Mouse (Mus musculus) kidney, embryonic 14.5 days (tissue): ENCODE measurements around the gene Stkld1. TPM values are rescaled to one million over a fixed set of nuclear protein-coding genes. Genes with fewer than 3 reads are reported as not detected.

Source experiments
- ATAC-seq: fragments of 200-750 bp; cut with Nextera tagmentation; 2 replicates; pipeline ENCODE4 v1.8.0; 2017; ENCODE audit warnings: moderate number of reproducible peaks, mild to moderate bottlenecking, moderate TSS enrichment, moderate library complexity; ENCODE audit not compliant: low FRiP score, low TSS enrichment
- H3K27ac ChIP-seq: fragments of 300-500 bp; sonication (generic); 2 replicates; pipeline ENCODE4 v1.5.1; 2014; ENCODE audit warnings: low read depth, mild to moderate bottlenecking, low read length, moderate library complexity, mixed read lengths
- H3K27me3 ChIP-seq: fragments of 300-500 bp; sonication (generic); 2 replicates; pipeline ENCODE4 v1.6.1; 2014; ENCODE audit warnings: mild to moderate bottlenecking, low read length; ENCODE audit not compliant: control insufficient read depth, insufficient read depth
- H3K36me3 ChIP-seq: fragments of 300-500 bp; sonication (generic); 2 replicates; pipeline ENCODE4 v1.6.1; 2014; ENCODE audit warnings: low read length, mixed read lengths; ENCODE audit not compliant: control insufficient read depth, insufficient read depth
- H3K4me1 ChIP-seq: fragments of 300-500 bp; sonication (generic); 2 replicates; pipeline ENCODE4 v1.6.1; 2014; ENCODE audit warnings: low read length, mixed read lengths; ENCODE audit not compliant: control insufficient read depth, insufficient read depth
- H3K4me2 ChIP-seq: fragments of 300-500 bp; sonication (generic); replicated peaks from 2 replicates; pipeline ENCODE4 v1.6.1; 2014; ENCODE audit warnings: low read depth, mild to moderate bottlenecking, low read length
- H3K4me3 ChIP-seq: fragments of 300-500 bp; sonication (generic); 2 replicates; pipeline ENCODE4 v1.5.1; 2014; ENCODE audit warnings: mild to moderate bottlenecking, low read length
- H3K9ac ChIP-seq: fragments of 300-500 bp; sonication (generic); 2 replicates; pipeline ENCODE4 v1.6.1; 2014; ENCODE audit warnings: low read depth, mild to moderate bottlenecking, low read length, moderate library complexity
- H3K9me3 ChIP-seq: fragments of 300-500 bp; sonication (generic); 2 replicates; pipeline ENCODE4 v1.6.1; 2016; ENCODE audit warnings: low read length; ENCODE audit not compliant: control insufficient read depth
- WGBS: fragments of 180-500 bp; shearing (Covaris S2); extraction: QIAGEN DNeasy Blood & Tissue Kit; methylation state at CpG from one replicate; pipeline ENCODE4 v1.1.7; 2014; 5-methylcytosine and 5-hydroxymethylcytosine counted together
- polyA plus RNA-seq: library from polyadenylated mRNA; unstranded; fragments of >200 nt; fragmentation: Nextera tagmentation; extraction: Ambion mirVana; gene quantifications from 2 replicates; pipeline ENCODE4 v1.2.1, GENCODE M21; 2014

The Stkld1 gene
- polyA plus RNA-seq, 1 experiment from 2014 or later: not detected

GRCm38 (mm10) chr2:26973116-26973515, 39.3 kb downstream of the Stkld1 start, which contains the start of gene Adamts13:
Gene Adamts13, plus strand, starts transcription at chr2:26973416.
- WGBS: 82% methylated on average over 3 of the region's 3 CpGs
- Histone ChIP-seq H3K4me3 (no peak within 1 kb of the TSS), H3K9ac (no peak within 1 kb of the TSS), H3K4me2 (no peak within 1 kb of the TSS), H3K27me3 (no peaks in the 10 kb centered on the region), H3K9me3 (no peaks in the 10 kb centered on the region), H3K36me3 (no peaks in the 10 kb centered on the region), H3K27ac (no peak within 1 kb of the TSS), H3K4me1 (no peaks in the 10 kb centered on the region)
- no peak for ATAC-seq

GRCm38 (mm10) chr2:26973960-26974359, 40.1 kb downstream of the Stkld1 start:
- Histone ChIP-seq H3K36me3 (no peaks in the 10 kb centered on the region), H3K4me2 (no peak overlapping the region), H3K9ac (no peak overlapping the region), H3K4me3 (no peak overlapping the region), H3K9me3 (no peaks in the 10 kb centered on the region), H3K27me3 (no peaks in the 10 kb centered on the region), H3K27ac (no peak overlapping the region), H3K4me1 (no peaks in the 10 kb centered on the region)
- WGBS: 44% methylated on average over 4 of the region's 4 CpGs
- no peak for ATAC-seq

GRCm38 (mm10) chr2:26980361-26980760, 46.5 kb downstream of the Stkld1 start:
- 81% methylated on average over 1 of the region's 1 CpGs for WGBS
- no peak overlapping the region for H3K4me2 ChIP-seq
- no peaks in the 10 kb centered on the region for H3K36me3 ChIP-seq
- no peak overlapping the region for H3K9ac ChIP-seq
- H3K9me3 ChIP-seq: no peaks in the 10 kb centered on the region
- H3K4me1 ChIP-seq: no peaks in the 10 kb centered on the region
- H3K27me3 ChIP-seq: no peaks in the 10 kb centered on the region
- no peak for ATAC-seq
- H3K27ac ChIP-seq: no peak overlapping the region
- no peak overlapping the region for H3K4me3 ChIP-seq

- no peak overlapping the region for H3K9ac ChIP-seq
- no peaks in the 10 kb centered on the region for H3K36me3 ChIP-seq
- H3K4me1 ChIP-seq: no peaks in the 10 kb centered on the region
- H3K4me3 ChIP-seq: no peak overlapping the region
- no peaks in the 10 kb centered on the region for H3K9me3 ChIP-seq
- no peak for ATAC-seq
- WGBS: 87% methylated on average over 2 of the region's 2 CpGs
- no peak overlapping the region for H3K27ac ChIP-seq
- no peak overlapping the region for H3K4me2 ChIP-seq
- H3K27me3 ChIP-seq: no peaks in the 10 kb centered on the region
Measured at GRCm38 (mm10) chr2:26984179-26984578, 50.3 kb downstream of the Stkld1 start.

- WGBS: 84% methylated on average over 5 of the region's 5 CpGs
- Histone ChIP-seq H3K4me1 (no peaks in the 10 kb centered on the region), H3K9ac (no peak overlapping the region), H3K4me3 (no peak overlapping the region), H3K4me2 (no peak overlapping the region), H3K9me3 (no peaks in the 10 kb centered on the region), H3K27ac (no peak overlapping the region), H3K36me3 (no peaks in the 10 kb centered on the region), H3K27me3 (no peaks in the 10 kb centered on the region)
- no peak for ATAC-seq
Measured at GRCm38 (mm10) chr2:26984640-26985039, 50.8 kb downstream of the Stkld1 start.

- no peak overlapping the region for H3K4me3 ChIP-seq
- no peak for ATAC-seq
- no peaks in the 10 kb centered on the region for H3K27me3 ChIP-seq
- H3K36me3 ChIP-seq: no peaks in the 10 kb centered on the region
- WGBS: 78% methylated on average over 3 of the region's 3 CpGs
- no peak overlapping the region for H3K4me2 ChIP-seq
- H3K9me3 ChIP-seq: no peaks in the 10 kb centered on the region
- H3K9ac ChIP-seq: no peak overlapping the region
- no peak overlapping the region for H3K27ac ChIP-seq
- H3K4me1 ChIP-seq: no peaks in the 10 kb centered on the region
Measured at GRCm38 (mm10) chr2:26993936-26994335, 60.1 kb downstream of the Stkld1 start.

- Histone ChIP-seq H3K9ac (no peak overlapping the region), H3K36me3 (no peaks in the 10 kb centered on the region), H3K4me1 (no peaks in the 10 kb centered on the region), H3K27ac (no peak overlapping the region), H3K4me2 (no peak overlapping the region), H3K4me3 (no peak overlapping the region), H3K27me3 (no peaks in the 10 kb centered on the region), H3K9me3 (no peaks in the 10 kb centered on the region)
- 95% methylated on average over 1 of the region's 1 CpGs for WGBS
- no peak for ATAC-seq
Measured at GRCm38 (mm10) chr2:26997498-26997897, 63.7 kb downstream of the Stkld1 start.

GRCm38 (mm10) chr2:26997993-26998392, 64.1 kb downstream of the Stkld1 start:
- no peak overlapping the region for H3K4me3 ChIP-seq
- no peak for ATAC-seq
- H3K27me3 ChIP-seq: no peaks in the 10 kb centered on the region
- no peak overlapping the region for H3K4me2 ChIP-seq
- H3K36me3 ChIP-seq: no peaks in the 10 kb centered on the region
- H3K4me1 ChIP-seq: no peaks in the 10 kb centered on the region
- H3K9me3 ChIP-seq: no peaks in the 10 kb centered on the region
- WGBS: 90% methylated on average over 6 of the region's 7 CpGs
- no peak overlapping the region for H3K9ac ChIP-seq
- no peak overlapping the region for H3K27ac ChIP-seq
